Mouse (Mus musculus): ENCODE data around the gene Stk16.
A peak's percentile ranks its signal among the peaks of the same experiment; 100 is the strongest.

Stk16 gene

GRCm38 (mm10) chr1:75243411-75243810 lies 32.8 kb downstream of the Stk16 start:
- DNase-seq, result peak; percentile 53

DNA sequence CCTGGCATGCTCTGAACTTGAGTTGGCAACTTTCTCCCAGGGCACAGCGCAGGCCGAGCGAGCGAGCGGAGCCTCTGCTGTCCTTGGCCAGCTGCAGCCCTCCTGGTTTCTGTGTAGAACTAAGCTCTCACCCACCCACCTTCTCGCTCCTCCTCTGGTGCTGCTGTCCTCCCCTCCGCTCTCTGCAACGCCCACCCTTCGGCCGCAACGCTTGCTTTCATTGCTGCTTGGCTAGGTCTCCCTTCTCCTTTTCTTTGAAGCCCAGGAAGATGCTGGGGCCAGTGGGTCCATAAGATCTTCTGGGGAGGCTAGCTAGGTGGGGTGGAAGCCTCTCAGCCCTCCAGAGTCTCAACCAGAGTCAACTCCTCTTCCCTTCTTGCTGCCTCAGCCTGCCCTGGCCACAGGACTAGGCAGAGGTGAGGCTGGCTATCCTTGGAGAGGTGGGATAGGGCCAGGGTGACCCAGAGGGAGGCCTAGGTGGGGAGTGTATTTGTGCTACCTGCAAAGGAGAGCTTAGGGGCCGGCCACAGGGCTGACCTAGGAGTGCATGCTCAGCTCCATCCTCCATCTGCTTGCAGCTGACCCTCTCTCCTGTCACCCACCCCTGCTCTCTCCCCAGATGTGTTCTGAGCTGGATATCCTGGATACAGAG lies 33.7 kb downstream of the Stk16 start:
- peak; percentile 42 for DNase-seq

- peak; percentile 69 for DNase-seq
Observed at GRCm38 (mm10) chr1:75244836-75245235, 34.2 kb downstream of the Stk16 start.

DNA sequence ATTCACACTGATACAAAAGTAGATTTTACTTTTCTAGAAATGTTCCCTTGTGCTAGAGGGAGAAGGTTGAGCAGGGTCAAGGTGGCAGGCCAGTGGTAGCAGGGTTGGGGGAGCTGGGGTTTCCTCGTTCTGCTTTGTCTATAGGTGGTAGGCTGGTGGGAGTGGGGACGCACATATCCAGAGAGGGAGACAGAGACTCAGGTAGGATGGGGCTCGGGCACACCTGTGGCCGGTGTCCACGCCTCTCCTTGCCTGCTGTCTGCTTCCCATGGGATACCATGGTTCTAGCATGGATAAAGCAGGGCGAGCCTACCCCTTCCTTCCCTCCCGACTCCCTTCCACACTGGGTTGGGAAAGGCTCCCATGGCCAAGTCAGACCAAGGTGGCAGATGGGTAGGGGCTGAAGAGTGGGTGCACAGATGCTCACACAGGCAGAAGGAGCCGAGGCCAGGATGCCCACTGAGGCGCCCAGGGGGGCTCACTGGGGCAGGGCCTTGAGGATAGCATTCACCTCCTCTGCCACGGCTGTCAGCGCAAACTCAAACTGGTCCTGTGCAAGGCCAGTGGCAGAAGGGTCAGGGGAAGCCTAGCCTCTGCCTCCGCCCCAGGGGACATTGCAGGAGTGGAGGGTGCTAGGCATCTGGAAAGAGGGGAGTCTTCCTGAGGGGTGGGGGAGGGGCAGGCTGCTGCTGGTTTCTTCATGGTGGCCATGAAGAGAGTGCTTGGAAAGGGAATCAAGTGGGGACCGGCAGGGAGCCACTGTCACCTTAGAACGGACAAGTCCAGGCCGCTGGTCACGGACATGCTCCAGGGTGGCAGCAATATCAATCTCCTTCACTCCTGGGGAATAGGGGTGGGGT lies 36.7 kb downstream of the Stk16 start:
- peak; percentile 52 for DNase-seq

- DNase-seq, result peak; percentile 68
Observed at GRCm38 (mm10) chr1:75248041-75248772, 37.6 kb downstream of the Stk16 start.

DNA sequence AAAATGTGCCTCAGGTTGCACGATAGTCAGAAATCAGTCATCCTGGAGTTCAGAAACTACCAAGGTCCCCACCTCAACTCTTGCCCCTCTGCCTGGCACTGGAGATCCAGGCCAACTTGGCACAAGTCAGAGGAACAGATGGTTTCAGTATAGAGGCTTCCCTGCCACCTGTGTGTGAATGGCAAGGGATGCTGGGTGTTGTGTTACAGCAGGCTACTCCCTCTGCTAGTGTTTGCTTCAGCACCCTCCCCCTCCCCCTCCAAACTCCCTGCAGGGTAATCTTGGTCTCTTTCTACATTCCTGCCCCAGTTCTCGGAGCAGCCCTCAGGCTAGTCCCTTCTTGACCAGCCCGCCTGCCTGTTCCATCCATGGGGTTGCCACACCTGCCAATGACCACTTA lies 39.9 kb downstream of the Stk16 start:
- peak; percentile 81 for DNase-seq

DNA sequence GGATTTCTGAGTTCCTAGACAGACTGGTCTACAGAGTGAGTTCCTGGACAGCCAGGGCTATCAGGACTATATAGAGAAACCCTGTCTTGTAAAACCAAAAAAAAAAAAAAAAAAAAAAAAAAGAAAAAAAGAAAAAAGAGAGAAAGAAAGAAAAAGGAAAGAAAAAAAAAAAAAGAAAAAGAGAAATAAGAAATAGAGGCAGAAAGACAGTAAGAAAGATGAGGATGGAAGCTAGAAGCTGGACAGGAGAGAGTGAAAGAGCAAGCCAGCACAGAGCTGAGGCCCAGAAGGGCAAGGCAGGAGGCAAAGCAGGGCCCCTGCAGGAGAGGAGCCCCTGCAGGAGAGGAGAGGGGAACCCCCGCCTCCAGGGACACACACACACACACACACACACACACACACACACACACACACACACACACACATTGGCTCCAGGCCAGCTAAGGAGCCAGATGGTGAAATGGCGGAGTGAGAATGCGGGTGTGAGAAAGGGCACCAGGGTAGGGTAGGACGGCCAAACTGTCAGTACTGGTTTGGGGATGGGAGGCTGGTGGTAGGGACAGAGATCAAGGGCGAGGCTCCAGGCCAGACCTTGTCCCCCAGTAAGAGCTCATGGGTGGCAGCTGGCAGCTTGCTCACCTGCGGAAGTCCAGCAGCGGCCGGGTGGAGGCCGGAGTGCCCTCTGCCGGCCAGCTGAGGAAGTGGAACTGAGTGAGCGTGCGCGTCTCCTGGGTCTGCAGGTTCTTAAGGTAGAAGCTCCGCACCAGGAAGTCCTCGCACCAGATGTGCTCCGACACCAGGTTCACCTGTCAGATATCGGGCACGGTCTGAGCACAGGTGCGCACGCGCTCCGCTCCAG lies 40.7 kb downstream of the Stk16 start:
- DNase-seq, result peak; percentile 91

GRCm38 (mm10) chr1:75252308-75252707 lies 41.7 kb downstream of the Stk16 start:
- peak; percentile 58 for DNase-seq

DNA sequence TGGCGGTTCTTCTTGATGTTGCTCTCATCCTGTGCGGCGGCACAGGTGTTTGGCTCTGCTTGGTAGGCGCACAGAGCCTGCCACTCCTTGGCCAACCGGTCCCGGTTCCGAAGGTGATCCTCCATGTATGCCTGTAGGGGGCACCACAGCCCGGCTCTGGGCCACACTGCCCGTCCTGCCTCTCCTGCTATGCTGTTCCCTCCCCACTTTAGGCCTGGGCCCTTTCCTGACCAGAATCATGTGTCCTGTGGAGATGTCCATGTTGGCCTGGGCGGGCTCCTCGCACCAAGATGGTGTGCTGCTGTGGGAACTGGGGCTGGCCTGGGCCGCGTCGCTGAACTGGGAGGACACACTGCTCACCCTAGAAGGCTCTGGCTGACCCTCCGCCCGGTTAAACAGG lies 42.4 kb downstream of the Stk16 start:
- peak; percentile 65 for DNase-seq

GRCm38 (mm10) chr1:75253849-75254624 lies 43.4 kb downstream of the Stk16 start:
- DNase-seq, result peak; percentile 82

DNA sequence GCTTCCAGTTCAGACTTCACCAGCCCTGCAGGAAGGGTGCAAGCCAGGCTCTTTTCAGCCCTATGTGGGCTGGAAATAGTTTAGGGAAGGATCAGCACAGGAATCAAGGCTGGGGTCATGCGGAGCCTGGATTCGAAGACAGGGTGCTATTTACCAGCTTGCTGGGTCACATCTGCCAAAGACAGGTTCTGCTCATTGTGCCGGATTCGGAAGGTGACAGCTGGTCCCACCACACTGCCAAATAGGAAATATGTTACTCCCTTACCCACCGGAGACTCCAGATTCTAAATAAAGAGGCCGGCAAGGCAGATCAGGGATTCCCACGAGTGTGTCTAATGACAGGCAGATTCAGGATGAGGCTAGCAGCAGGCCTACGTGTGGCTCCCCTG lies 44.0 kb downstream of the Stk16 start:
- peak; percentile 65 for DNase-seq

DNA sequence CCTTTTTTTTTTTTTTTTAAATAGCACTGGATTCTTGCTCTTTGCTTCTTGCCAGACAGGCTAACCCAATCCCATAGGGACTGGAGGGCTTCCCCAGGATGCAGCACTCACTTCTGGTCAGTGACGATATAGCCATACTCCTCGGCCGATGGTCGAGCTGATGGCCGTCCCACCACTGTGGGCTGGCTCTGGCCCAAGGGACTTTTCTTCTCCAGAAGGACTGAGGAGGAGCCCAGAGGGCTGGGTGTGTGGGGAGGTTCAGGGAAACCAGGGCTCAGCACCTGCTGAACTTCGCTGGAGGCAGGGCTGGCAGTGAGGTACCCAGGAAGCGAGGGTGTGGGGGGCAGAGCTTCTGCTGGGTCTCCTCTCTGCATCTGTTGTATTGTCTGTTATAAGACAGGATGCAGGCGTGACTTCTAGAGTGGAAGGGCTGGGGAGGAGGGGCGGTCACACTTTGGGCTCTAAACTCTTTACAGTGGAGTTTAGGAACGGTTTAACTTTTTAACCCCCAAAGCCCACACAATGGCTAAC lies 44.9 kb downstream of the Stk16 start:
- peak; percentile 46 for DNase-seq

GRCm38 (mm10) chr1:75261278-75261677 lies 50.6 kb downstream of the Stk16 start:
- DNase-seq, result peak; percentile 18

DNA sequence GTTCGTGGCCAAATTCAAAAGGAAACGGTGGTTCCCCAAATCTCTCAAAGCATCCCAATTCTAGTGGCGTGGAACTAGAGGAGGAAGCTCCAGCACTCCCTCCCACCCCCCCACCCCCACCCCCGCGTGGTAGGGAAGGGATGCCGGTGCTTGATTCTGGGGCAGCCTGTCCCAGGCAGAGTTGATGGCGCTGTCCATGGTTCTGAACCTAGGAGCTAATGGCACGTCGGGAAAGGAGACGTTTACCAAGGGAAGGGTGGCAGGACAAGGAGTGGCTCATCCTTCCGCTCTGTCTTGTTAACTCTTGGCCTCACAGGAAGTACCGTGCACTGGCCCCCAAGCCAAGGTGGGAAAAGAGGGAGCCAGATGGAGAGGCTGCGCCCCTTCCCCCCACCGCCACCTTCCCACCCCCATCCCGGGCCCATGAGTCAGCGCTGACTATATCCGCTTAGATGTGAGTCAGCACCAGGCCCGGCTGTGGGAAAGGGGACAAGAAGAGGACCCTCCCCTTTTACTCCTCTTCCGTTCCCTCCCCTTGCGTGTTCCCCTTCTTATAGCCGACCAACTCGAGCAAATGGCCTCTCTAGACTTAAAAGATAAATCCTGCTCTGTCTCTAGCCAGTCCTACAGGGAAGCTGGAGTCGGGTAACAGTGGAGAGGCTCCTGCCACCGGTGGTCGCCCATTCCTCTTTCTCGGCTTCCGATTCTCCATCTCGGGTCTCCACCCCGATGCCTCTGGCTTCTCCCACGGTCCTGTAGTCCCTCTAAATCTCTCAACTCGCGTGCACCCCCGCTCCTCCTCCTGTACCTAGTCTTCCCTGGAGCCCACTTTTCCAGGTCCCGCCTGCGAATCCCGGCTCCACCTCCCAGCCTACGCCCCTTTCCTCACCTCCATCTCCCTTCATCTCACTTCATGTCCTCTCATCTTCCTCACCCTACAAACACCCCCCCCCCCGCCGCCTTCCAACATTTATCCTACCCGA lies 52.6 kb downstream of the Stk16 start:
- peak; percentile 71 for DNase-seq

DNA sequence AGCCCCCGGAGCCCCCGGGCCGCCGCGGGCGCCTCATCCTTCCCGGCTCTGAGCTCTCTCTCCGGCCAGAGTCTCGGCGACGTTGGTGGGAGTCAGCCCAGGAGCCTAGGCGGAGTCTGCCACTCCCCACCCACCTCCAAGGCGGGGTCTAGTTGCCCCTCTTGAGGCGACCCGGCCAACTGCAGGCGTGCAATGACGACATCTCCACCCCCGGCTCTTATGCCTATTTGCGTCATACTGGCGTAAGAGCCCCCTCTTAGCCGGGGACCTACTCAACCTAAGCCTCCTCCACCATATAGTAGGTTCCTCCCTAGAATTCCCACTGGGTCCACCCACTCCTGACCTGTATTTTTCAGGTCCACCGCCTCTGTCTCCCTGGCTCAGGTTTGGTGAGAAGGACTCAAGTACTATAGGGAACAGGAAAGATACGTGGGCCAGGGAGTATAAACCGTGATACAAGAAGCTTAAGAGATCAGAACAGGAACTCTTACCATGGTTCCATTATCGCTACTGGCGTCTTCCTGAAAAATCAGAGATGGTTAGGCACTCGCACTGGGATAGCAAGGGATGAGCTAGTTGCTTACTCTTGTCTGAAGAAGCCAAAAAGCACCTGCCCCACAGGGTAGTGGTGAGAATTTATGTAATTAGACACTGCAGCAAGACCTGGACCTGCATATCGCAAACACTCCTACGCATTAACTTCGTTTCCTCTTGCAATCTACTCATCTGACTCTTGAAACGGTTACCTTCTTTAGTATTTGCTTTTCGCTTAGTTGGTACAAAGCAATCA lies 53.6 kb downstream of the Stk16 start, which contains the start of gene Ptprn:
Gene Ptprn, minus strand, starts transcription at position 412 of the 790 bp plus-strand sequence.
- peak; percentile 90 for DNase-seq
